Mouse (Mus musculus): ENCODE data around the gene Dbndd2. TPM values are rescaled to one million over a fixed set of nuclear protein-coding genes. Genes with fewer than 3 reads are reported as not detected.

Gene Dbndd2
- polyA plus RNA-seq, 1 experiment from 2014 or later: 4.2 TPM

DNA sequence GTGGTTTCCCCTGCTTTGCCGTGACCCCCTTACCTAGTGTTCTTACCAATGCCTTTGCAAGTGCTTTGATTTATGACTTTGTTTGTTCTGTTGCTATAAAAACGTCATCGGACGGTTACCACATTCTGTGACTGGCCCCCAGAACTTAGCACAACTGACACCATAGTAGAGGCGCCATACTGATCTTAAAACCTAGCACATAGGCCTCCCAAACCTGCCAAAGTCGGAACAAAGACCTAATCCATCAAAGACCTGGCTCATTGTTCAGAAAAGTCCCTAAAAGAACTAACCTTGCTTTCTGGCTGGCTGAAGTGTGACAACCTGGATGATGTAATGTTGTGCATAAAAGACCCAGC is 33.2 kb downstream of the Dbndd2 start:
- 81% methylated on average over 6 of the region's 6 CpGs for WGBS
- H3K36me3 ChIP-seq (replicated peaks; ENCODE audit: control insufficient read depth, insufficient read depth, low read depth, low read length): no peaks in the 10 kb centered on the region

DNA sequence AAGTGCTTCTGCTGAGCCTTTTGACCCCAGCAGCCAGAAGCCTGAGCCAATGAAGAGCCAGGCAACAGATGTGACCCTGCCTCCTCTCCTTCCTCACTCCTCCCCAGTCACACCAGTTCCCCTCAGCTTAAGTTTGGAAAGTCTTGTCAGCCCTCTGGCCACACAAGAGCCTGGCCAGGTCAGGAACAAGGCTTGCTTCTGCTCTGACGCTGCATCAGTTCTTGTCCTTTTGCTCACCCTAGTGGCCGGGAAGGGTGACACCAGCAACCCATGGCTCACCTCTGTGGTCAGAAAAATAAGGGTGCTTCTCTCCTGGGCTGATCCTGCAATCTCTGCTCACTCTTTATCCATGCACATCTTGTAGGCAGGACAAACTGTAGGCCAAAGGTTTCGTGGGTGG is 34.9 kb downstream of the Dbndd2 start:
- ATAC-seq (replicated peaks; ENCODE audit: insufficient number of reproducible peaks, low FRiP score, low TSS enrichment, low read depth): no peak
- Histone ChIP-seq H3K9ac (replicated peaks; ENCODE audit: low read length) (no peak overlapping the region), H3K9me3 (replicated peaks; ENCODE audit: control insufficient read depth, low read length) (no peaks in the 10 kb centered on the region), H3K4me1 (ENCODE audit: control insufficient read depth, insufficient read depth, low read length) (peaks cover 5% of the 10 kb centered on the region; the same call in 1 of the 2 replicates), H3K27ac (replicated peaks; ENCODE audit: low read depth, low read length) (no peak overlapping the region), H3K36me3 (replicated peaks; ENCODE audit: control insufficient read depth, insufficient read depth, low read depth, low read length) (no peaks in the 10 kb centered on the region), H3K4me2 (ENCODE audit: low read depth, low read length) (no peak overlapping the region), H3K4me3 (ENCODE audit: low read depth, low read length) (no peak overlapping the region), H3K27me3 (ENCODE audit: control insufficient read depth, insufficient read depth, low read length) (no peaks in the 10 kb centered on the region)
- 14% methylated on average over 3 of the region's 3 CpGs for WGBS
- DNase-seq (ENCODE audit: low spot score): peak; percentile 55

More for the DNA sequence above, 33.2 kb downstream of the Dbndd2 start:
- no peak overlapping the region for H3K4me2 ChIP-seq (ENCODE audit: low read depth, low read length)
- H3K4me1 ChIP-seq (ENCODE audit: control insufficient read depth, insufficient read depth, low read length): peaks cover 5% of the 10 kb centered on the region; the same call in 1 of the 2 replicates
- no peak overlapping the region for H3K9ac ChIP-seq (replicated peaks; ENCODE audit: low read length)
- no peak overlapping the region for H3K4me3 ChIP-seq (ENCODE audit: low read depth, low read length)
- DNase-seq (ENCODE audit: low spot score) (no peak), ATAC-seq (replicated peaks; ENCODE audit: insufficient number of reproducible peaks, low FRiP score, low TSS enrichment, low read depth) (no peak)
- H3K27me3 ChIP-seq (ENCODE audit: control insufficient read depth, insufficient read depth, low read length): no peaks in the 10 kb centered on the region
- H3K9me3 ChIP-seq (replicated peaks; ENCODE audit: control insufficient read depth, low read length): no peaks in the 10 kb centered on the region
- no peak overlapping the region for H3K27ac ChIP-seq (replicated peaks; ENCODE audit: low read depth, low read length)

DNA sequence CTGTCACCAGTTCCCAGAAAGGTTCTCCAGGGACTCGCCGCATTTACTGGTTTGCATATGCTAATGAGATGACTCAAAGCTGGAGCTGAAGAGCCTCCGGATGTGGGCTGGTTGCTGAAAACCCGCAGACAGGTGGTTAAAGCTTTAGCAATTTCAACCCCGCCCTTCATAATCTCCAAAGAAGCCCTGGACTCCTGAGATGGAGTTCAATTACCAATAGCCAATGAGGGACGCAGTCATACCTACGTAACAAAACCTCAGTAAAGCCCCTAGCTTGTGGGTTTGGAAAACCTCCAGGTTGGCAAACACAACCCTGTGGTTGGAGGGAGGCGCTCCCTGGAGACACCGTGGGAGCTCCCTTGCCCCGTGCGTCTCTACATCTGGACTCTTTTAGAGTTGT is 35.9 kb downstream of the Dbndd2 start:
- Histone ChIP-seq H3K27ac (replicated peaks; ENCODE audit: low read depth, low read length) (no peak overlapping the region), H3K27me3 (ENCODE audit: control insufficient read depth, insufficient read depth, low read length) (no peaks in the 10 kb centered on the region), H3K36me3 (replicated peaks; ENCODE audit: control insufficient read depth, insufficient read depth, low read depth, low read length) (no peaks in the 10 kb centered on the region), H3K4me2 (ENCODE audit: low read depth, low read length) (no peak overlapping the region), H3K4me1 (ENCODE audit: control insufficient read depth, insufficient read depth, low read length) (peaks cover 5% of the 10 kb centered on the region; the same call in 1 of the 2 replicates), H3K9me3 (replicated peaks; ENCODE audit: control insufficient read depth, low read length) (no peaks in the 10 kb centered on the region), H3K4me3 (ENCODE audit: low read depth, low read length) (no peak overlapping the region), H3K9ac (replicated peaks; ENCODE audit: low read length) (no peak overlapping the region)
- DNase-seq (ENCODE audit: low spot score): no peak
- WGBS: 13% methylated on average over 11 of the region's 11 CpGs
- ATAC-seq (replicated peaks; ENCODE audit: insufficient number of reproducible peaks, low FRiP score, low TSS enrichment, low read depth): no peak

- H3K27me3 ChIP-seq (ENCODE audit: control insufficient read depth, insufficient read depth, low read length): no peaks in the 10 kb centered on the region
- no peak for ATAC-seq (replicated peaks; ENCODE audit: insufficient number of reproducible peaks, low FRiP score, low TSS enrichment, low read depth)
- DNase-seq (ENCODE audit: low spot score): no peak
- H3K4me3 ChIP-seq (ENCODE audit: low read depth, low read length): no peak overlapping the region
- H3K9ac ChIP-seq (replicated peaks; ENCODE audit: low read length): no peak overlapping the region
- H3K27ac ChIP-seq (replicated peaks; ENCODE audit: low read depth, low read length): no peak overlapping the region
- WGBS: 19% methylated on average over 8 of the region's 8 CpGs
- H3K4me1 ChIP-seq (ENCODE audit: control insufficient read depth, insufficient read depth, low read length): peaks cover 5% of the 10 kb centered on the region; the same call in 1 of the 2 replicates
- H3K9me3 ChIP-seq (replicated peaks; ENCODE audit: control insufficient read depth, low read length): no peaks in the 10 kb centered on the region
- H3K36me3 ChIP-seq (replicated peaks; ENCODE audit: control insufficient read depth, insufficient read depth, low read depth, low read length): no peaks in the 10 kb centered on the region
- no peak overlapping the region for H3K4me2 ChIP-seq (ENCODE audit: low read depth, low read length)
These were observed 36.4 kb downstream of the Dbndd2 start for GRCm38 (mm10) chr2:164522280-164522679.

DNA sequence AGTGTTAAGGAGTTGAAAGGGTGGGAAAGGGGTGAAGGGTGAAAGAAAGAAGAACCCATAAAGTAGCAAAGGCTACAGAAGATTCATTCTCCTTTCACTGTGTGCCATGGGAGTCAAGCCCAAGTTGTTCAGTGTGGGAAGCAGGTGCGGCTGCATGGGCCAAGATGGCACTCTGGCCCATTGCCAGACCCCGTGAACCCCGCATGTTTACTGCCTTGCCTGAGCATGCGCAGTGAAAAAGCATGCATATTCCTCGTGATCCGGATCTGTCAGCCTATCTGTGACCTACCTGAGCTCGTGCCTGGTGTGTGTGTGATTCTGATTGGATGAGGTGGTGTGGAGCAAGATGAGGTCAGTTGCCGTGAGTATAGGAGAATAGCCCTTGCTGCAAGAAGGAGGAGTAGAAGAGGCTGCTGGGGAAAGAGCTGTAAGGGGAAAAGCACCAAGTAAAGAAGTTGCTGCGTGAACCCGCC is 37.4 kb downstream of the Dbndd2 start:
- Histone ChIP-seq H3K4me2 (ENCODE audit: low read depth, low read length) (no peak overlapping the region), H3K27me3 (ENCODE audit: control insufficient read depth, insufficient read depth, low read length) (no peaks in the 10 kb centered on the region), H3K4me3 (ENCODE audit: low read depth, low read length) (no peak overlapping the region), H3K9ac (replicated peaks; ENCODE audit: low read length) (no peak overlapping the region), H3K9me3 (replicated peaks; ENCODE audit: control insufficient read depth, low read length) (no peaks in the 10 kb centered on the region), H3K4me1 (ENCODE audit: control insufficient read depth, insufficient read depth, low read length) (peaks cover 5% of the 10 kb centered on the region; the same call in 1 of the 2 replicates), H3K36me3 (replicated peaks; ENCODE audit: control insufficient read depth, insufficient read depth, low read depth, low read length) (no peaks in the 10 kb centered on the region), H3K27ac (replicated peaks; ENCODE audit: low read depth, low read length) (no peak overlapping the region)
- ATAC-seq (replicated peaks; ENCODE audit: insufficient number of reproducible peaks, low FRiP score, low TSS enrichment, low read depth) (no peak), DNase-seq (ENCODE audit: low spot score) (no peak)
- 89% methylated on average over 10 of the region's 10 CpGs for WGBS

- Histone ChIP-seq H3K4me2 (ENCODE audit: low read depth, low read length) (no peak overlapping the region), H3K36me3 (replicated peaks; ENCODE audit: control insufficient read depth, insufficient read depth, low read depth, low read length) (no peaks in the 10 kb centered on the region), H3K27me3 (ENCODE audit: control insufficient read depth, insufficient read depth, low read length) (no peaks in the 10 kb centered on the region), H3K9ac (replicated peaks; ENCODE audit: low read length) (no peak overlapping the region), H3K4me1 (ENCODE audit: control insufficient read depth, insufficient read depth, low read length) (no peaks in the 10 kb centered on the region), H3K4me3 (ENCODE audit: low read depth, low read length) (no peak overlapping the region), H3K27ac (replicated peaks; ENCODE audit: low read depth, low read length) (no peak overlapping the region), H3K9me3 (replicated peaks; ENCODE audit: control insufficient read depth, low read length) (no peaks in the 10 kb centered on the region)
- no peak for ATAC-seq (replicated peaks; ENCODE audit: insufficient number of reproducible peaks, low FRiP score, low TSS enrichment, low read depth)
- WGBS: 53% methylated on average over 5 of the region's 5 CpGs
- DNase-seq (ENCODE audit: low spot score): no peak
These were observed 42.7 kb downstream of the Dbndd2 start for GRCm38 (mm10) chr2:164528557-164528956.

DNA sequence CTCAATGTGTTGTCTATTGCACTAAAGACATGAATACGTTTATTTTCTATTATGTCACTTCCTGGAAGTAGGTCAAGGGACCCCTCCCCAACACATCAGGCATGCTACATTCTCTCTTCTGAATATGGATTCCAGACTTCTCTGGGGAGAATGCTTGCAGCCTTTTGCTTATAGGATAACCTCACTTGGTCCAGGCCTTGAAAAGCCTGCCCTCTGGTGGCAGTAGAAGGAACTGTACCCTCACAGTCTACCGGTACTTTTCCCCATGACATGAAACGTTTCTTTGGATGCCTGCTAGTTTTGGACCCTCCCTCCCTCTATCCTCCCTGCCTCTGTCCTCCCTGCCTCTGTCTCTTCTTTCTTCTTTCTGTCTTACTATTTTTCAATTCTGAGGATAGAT is 45.3 kb downstream of the Dbndd2 start:
- H3K9ac ChIP-seq (replicated peaks; ENCODE audit: low read length): no peak overlapping the region
- H3K9me3 ChIP-seq (replicated peaks; ENCODE audit: control insufficient read depth, low read length): no peaks in the 10 kb centered on the region
- 5% methylated on average over 3 of the region's 3 CpGs for WGBS
- no peak overlapping the region for H3K4me2 ChIP-seq (ENCODE audit: low read depth, low read length)
- no peak for ATAC-seq (replicated peaks; ENCODE audit: insufficient number of reproducible peaks, low FRiP score, low TSS enrichment, low read depth)
- H3K36me3 ChIP-seq (replicated peaks; ENCODE audit: control insufficient read depth, insufficient read depth, low read depth, low read length): no peaks in the 10 kb centered on the region
- no peaks in the 10 kb centered on the region for H3K4me1 ChIP-seq (ENCODE audit: control insufficient read depth, insufficient read depth, low read length)
- no peak overlapping the region for H3K27ac ChIP-seq (replicated peaks; ENCODE audit: low read depth, low read length)
- H3K4me3 ChIP-seq (ENCODE audit: low read depth, low read length): no peak overlapping the region
- no peaks in the 10 kb centered on the region for H3K27me3 ChIP-seq (ENCODE audit: control insufficient read depth, insufficient read depth, low read length)
- peak; percentile 80 for DNase-seq (ENCODE audit: low spot score)

GRCm38 (mm10) chr2:164534315-164534714 is 48.4 kb downstream of the Dbndd2 start:
- Histone ChIP-seq H3K9ac (replicated peaks; ENCODE audit: low read length) (no peak overlapping the region), H3K27me3 (ENCODE audit: control insufficient read depth, insufficient read depth, low read length) (no peaks in the 10 kb centered on the region), H3K36me3 (replicated peaks; ENCODE audit: control insufficient read depth, insufficient read depth, low read depth, low read length) (no peaks in the 10 kb centered on the region), H3K9me3 (replicated peaks; ENCODE audit: control insufficient read depth, low read length) (no peaks in the 10 kb centered on the region), H3K4me2 (ENCODE audit: low read depth, low read length) (no peak overlapping the region), H3K4me3 (ENCODE audit: low read depth, low read length) (no peak overlapping the region), H3K27ac (replicated peaks; ENCODE audit: low read depth, low read length) (no peak overlapping the region), H3K4me1 (ENCODE audit: control insufficient read depth, insufficient read depth, low read length) (no peaks in the 10 kb centered on the region)
- DNase-seq (ENCODE audit: low spot score) (no peak), ATAC-seq (replicated peaks; ENCODE audit: insufficient number of reproducible peaks, low FRiP score, low TSS enrichment, low read depth) (no peak)
- WGBS: 63% methylated on average over 10 of the region's 10 CpGs

Measured in embryonic facial prominence, embryonic 11.5 days (tissue).